Mouse (Mus musculus): ENCODE data around the gene Nbea.
"Not testable (repeated sequence)": the region's sequence is repeated elsewhere in the genome, so short reads cannot be mapped to it uniquely, and the experiment has no call there.

The Nbea gene

GRCm38 (mm10) chr3:55664713-55665112, 518.8 kb downstream of the Nbea start:
- DNase-seq (ENCODE audit: low spot score in 2 of 2), result peak in 1 of 2 experiments; percentile 39

GRCm38 (mm10) chr3:55661678-55662445, 521.6 kb downstream of the Nbea start:
- no peak for DNase-seq (ENCODE audit: low spot score in 2 of 2)

GRCm38 (mm10) chr3:55660261-55660838, 523.2 kb downstream of the Nbea start:
- no peak for DNase-seq (ENCODE audit: low spot score in 2 of 2)

- no peak for DNase-seq (ENCODE audit: low spot score in 2 of 2)
Measured at GRCm38 (mm10) chr3:55659558-55660215, 523.8 kb downstream of the Nbea start.

- DNase-seq (ENCODE audit: low spot score in 2 of 2), result no peak
Measured at GRCm38 (mm10) chr3:55652321-55652720, 531.2 kb downstream of the Nbea start.

DNA sequence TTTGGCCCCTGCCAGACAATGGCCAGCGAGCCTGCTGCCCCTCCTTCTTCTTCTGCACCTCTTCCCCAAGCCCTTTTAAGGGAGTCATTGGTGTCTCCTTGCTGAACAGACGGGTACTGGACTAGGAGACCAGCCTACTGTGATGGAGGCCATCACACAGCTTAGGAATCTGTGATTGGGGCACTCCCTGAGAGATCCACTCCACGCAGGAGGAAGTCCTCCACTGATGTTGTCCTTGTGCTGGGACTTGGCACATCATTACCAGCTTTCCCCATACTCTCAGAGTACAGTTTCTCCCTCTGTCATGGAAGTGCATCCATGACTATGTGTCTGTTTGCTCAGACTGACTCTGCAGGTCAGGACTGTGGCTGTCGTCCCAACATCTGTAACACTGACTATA, 531.6 kb downstream of the Nbea start:
- no peak for DNase-seq (ENCODE audit: low spot score in 2 of 2)

GRCm38 (mm10) chr3:55649541-55649940, 534.0 kb downstream of the Nbea start:
- DNase-seq (ENCODE audit: low spot score in 2 of 2), result no peak

DNA sequence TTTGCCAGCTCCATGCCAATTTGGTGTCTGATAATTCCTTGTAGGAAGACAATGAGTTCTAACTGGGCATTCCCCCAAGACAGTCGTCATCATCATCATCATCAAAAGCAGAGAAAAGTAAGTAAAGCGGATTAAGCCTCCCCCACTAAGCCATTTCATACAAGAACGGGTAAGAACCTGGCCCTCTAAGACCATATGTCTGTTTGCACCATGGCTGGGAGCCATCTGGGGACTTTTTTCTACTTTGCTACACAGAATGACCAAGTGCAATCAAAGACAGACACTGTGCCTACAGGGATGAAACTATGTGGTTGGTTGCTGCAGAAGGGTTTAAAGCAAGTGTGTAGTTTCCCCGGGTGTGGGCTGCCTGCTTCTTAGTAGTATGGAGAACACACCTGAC, 535.2 kb downstream of the Nbea start:
- DNase-seq (ENCODE audit: low spot score in 2 of 2), result no peak

GRCm38 (mm10) chr3:55647176-55647575, 536.3 kb downstream of the Nbea start:
- DNase-seq (ENCODE audit: low spot score in 2 of 2), result no peak

DNA sequence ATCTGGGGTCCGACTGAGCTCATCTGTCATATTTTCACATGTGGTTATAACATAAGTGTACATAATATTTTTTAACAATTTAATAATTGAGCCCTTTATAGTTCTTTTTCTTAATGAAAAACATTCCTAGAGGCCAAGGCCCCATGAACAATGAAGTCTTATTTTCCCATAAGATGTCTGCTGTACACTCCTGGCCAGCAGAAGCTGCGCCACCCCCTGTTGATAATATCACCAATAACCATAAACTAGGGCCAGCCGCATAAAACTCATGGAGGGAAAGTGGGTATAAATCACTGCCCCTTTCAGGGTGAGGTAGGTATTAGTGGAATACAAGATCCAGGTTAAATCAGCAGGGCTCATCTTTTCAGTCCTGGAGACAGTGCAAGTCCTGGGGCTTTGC, 537.1 kb downstream of the Nbea start:
- no peak for DNase-seq (ENCODE audit: low spot score in 2 of 2)

- DNase-seq (ENCODE audit: low spot score in 2 of 2), result no peak
Measured at GRCm38 (mm10) chr3:55644035-55644618, 539.4 kb downstream of the Nbea start.

- no peak for DNase-seq (ENCODE audit: low spot score in 2 of 2)
Measured at GRCm38 (mm10) chr3:55637660-55638059, 545.8 kb downstream of the Nbea start.

DNA sequence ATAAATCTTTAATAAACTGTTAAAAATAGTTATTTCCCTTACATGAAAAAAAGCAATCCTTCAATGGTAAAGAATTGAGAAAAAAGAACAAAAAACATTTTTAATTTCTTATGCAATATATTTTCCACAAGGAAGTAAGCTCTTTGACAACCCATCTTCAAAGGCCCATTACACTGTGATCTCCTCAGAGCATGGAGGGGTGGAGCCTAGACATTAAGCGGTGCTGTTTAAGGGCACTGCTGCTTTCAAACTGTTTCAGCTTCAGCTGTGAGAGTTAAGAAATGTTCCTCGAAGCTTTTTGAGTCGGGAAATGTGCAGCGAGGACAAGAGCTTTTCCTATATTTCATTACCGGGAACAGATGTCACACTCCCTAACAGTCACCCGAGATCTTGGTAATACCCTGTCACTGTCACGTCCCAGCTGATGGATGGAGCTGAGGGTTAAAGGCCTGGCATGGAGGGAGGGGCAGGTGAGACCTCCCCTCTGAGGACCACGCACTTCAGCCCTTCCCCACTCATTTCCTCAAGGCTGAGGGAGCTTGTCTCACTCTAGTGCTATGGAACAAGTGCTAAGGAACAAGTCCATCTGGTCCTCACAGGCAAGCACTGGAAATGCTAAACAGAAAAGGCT, 547.8 kb downstream of the Nbea start:
- no peak for DNase-seq (ENCODE audit: low spot score in 2 of 2)

DNA sequence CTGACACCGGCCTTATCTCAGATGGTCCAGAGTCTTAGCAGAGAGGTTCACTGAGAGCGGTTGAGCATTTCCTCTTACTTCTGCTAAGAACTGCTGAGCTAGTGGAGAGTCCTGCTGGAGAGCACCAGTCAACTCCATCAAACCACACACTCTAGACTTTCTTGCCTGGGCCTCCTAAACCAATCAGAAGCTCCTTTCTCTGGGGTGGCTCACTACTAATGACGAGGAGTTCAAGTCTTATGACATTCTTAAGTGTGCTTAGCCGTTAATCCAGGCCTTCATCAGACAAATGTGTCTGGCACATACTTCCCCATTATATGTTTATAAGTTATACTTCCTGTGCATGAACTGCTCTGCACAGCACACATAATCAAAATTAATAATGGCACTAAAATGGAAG, 556.4 kb downstream of the Nbea start:
- no peak for DNase-seq (ENCODE audit: low spot score in 2 of 2)

- DNase-seq (ENCODE audit: low spot score in 2 of 2), result not testable (repeated sequence)
Measured at GRCm38 (mm10) chr3:55621958-55622357, 561.5 kb downstream of the Nbea start.

GRCm38 (mm10) chr3:55618396-55618795, 565.1 kb downstream of the Nbea start:
- no peak for DNase-seq (ENCODE audit: low spot score in 2 of 2)

- DNase-seq (ENCODE audit: low spot score in 2 of 2), result no peak
Measured at GRCm38 (mm10) chr3:55612459-55613115, 570.9 kb downstream of the Nbea start.

GRCm38 (mm10) chr3:55612023-55612422, 571.5 kb downstream of the Nbea start:
- DNase-seq (ENCODE audit: low spot score in 2 of 2), result no peak

- no peak for DNase-seq (ENCODE audit: low spot score in 2 of 2)
Measured at GRCm38 (mm10) chr3:55610191-55610590, 573.3 kb downstream of the Nbea start.

GRCm38 (mm10) chr3:55600286-55600685, 583.2 kb downstream of the Nbea start:
- DNase-seq (ENCODE audit: low spot score in 2 of 2), result no peak

- no peak for DNase-seq (ENCODE audit: low spot score in 2 of 2)
Measured at GRCm38 (mm10) chr3:55599366-55600085, 584.0 kb downstream of the Nbea start.

Measured in frontal cortex, postnatal 36 days (tissue).